Mouse (Mus musculus) intestine, embryonic 15.5 days (tissue): ENCODE data around the gene Angptl4. TPM values are rescaled to one million over a fixed set of nuclear protein-coding genes. Genes with fewer than 3 reads are reported as not detected.
"Not testable (repeated sequence)": the region's sequence is repeated elsewhere in the genome, so short reads cannot be mapped to it uniquely, and the experiment has no call there.

Source experiments
- ATAC-seq: fragments of 200-750 bp; cut with Nextera tagmentation; 2 replicates; pipeline ENCODE4 v1.8.0; 2017; ENCODE audit warnings: moderate TSS enrichment, moderate library complexity
- H3K27ac ChIP-seq: fragments of 300-500 bp; sonication (generic); 2 replicates; pipeline ENCODE4 v1.5.1; 2015; ENCODE audit warnings: mild to moderate bottlenecking, inconsistent platforms
- H3K27me3 ChIP-seq: fragments of 300-500 bp; sonication (generic); replicated peaks from 2 replicates; pipeline ENCODE4 v1.6.1; 2015; ENCODE audit warnings: inconsistent platforms
- H3K36me3 ChIP-seq: fragments of 300-500 bp; sonication (generic); 2 replicates; pipeline ENCODE4 v1.6.1; 2015; ENCODE audit warnings: inconsistent platforms
- H3K4me1 ChIP-seq: fragments of 300-500 bp; sonication (generic); replicated peaks from 2 replicates; pipeline ENCODE4 v1.6.1; 2015; ENCODE audit warnings: inconsistent platforms
- H3K4me2 ChIP-seq: fragments of 300-500 bp; sonication (generic); replicated peaks from 2 replicates; pipeline ENCODE4 v1.6.1; 2015; ENCODE audit warnings: mild to moderate bottlenecking, inconsistent platforms
- H3K4me3 ChIP-seq: fragments of 300-500 bp; sonication (generic); replicated peaks from 2 replicates; pipeline ENCODE4 v1.5.1; 2015; ENCODE audit warnings: inconsistent platforms
- H3K9ac ChIP-seq: fragments of 300-500 bp; sonication (generic); 2 replicates; pipeline ENCODE4 v1.6.1; 2015; ENCODE audit warnings: inconsistent platforms
- H3K9me3 ChIP-seq: fragments of 300-500 bp; sonication (generic); 2 replicates; pipeline ENCODE4 v1.6.1; 2016; ENCODE audit warnings: inconsistent platforms
- WGBS: fragments of 180-500 bp; shearing (Covaris S2); methylation state at CpG from one replicate; pipeline ENCODE4 v1.1.7; 2015; 5-methylcytosine and 5-hydroxymethylcytosine counted together
- polyA plus RNA-seq: library from polyadenylated mRNA; unstranded; fragments of >200 nt; fragmentation: Nextera tagmentation; extraction: Ambion mirVana; gene quantifications from 2 replicates; pipeline ENCODE4 v1.2.1, GENCODE M21; 2015

Gene Angptl4
- polyA plus RNA-seq, 1 experiment from 2014 or later, result 23.4 TPM

- Histone ChIP-seq H3K4me2 (no peak overlapping the region), H3K4me1 (peaks cover 11% of the 10 kb centered on the region; the same call in 1 of the 2 replicates), H3K9ac (no peak overlapping the region), H3K27ac (no peak overlapping the region), H3K9me3 (no peaks in the 10 kb centered on the region), H3K27me3 (no peaks in the 10 kb centered on the region), H3K36me3 (peaks cover 20% of the 10 kb centered on the region), H3K4me3 (no peak overlapping the region)
- ATAC-seq, result no peak
These were observed 30.4 kb downstream of the Angptl4 start for GRCm38 (mm10) chr17:33751181-33751580.

DNA sequence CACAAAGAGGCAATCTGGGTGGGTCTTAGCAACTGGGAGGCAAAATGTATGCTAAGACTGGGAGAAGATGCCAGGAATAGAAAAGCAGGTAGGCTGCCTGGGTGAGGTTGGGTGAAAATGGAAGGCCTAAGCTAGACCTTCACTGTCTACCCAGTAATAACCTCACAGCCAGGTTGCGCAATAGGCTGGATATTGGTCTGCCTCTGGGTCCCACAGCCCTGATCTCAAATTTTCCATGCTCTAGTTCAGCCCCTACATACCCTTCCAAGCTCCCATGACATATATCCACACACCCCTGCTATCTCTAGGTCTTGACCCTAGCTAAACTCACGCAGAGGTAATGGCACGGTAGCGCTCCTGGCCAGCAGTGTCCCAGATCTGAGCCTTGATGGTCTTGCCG is 32.2 kb downstream of the Angptl4 start:
- Histone ChIP-seq H3K36me3 (peaks cover 26% of the 10 kb centered on the region), H3K27ac (no peak overlapping the region), H3K9me3 (no peaks in the 10 kb centered on the region), H3K4me3 (no peak overlapping the region), H3K4me1 (no peaks in the 10 kb centered on the region), H3K9ac (no peak overlapping the region), H3K27me3 (no peaks in the 10 kb centered on the region), H3K4me2 (no peak overlapping the region)
- WGBS, result 92% methylated on average over 5 of the region's 5 CpGs
- no peak for ATAC-seq

DNA sequence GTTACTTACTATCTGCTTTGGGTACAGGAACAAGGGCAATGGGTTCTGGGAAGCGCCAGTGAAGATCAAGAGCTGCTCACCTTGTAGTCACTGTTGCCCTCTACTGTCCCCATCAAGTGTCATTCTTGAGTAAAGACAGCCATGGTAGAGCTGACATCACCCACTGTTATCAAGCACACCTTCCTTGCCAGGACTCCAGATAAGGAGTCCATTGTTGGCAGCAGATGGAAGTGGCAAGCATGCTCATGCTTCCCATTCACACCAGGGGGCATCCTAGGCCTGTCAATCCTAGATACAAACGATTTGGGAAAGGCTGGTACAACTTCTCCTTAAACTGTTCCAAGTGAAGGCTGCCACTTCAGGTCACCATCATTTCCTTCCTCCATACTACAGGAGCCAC is 35.6 kb downstream of the Angptl4 start:
- H3K27me3 ChIP-seq, result no peaks in the 10 kb centered on the region
- H3K27ac ChIP-seq, result no peak overlapping the region
- H3K4me1 ChIP-seq, result no peaks in the 10 kb centered on the region
- H3K4me3 ChIP-seq, result no peak overlapping the region
- no peaks in the 10 kb centered on the region for H3K9me3 ChIP-seq
- 68% methylated on average over 2 of the region's 2 CpGs for WGBS
- H3K36me3 ChIP-seq, result peaks cover 26% of the 10 kb centered on the region
- no peak overlapping the region for H3K9ac ChIP-seq
- ATAC-seq, result peak; percentile 62
- no peak overlapping the region for H3K4me2 ChIP-seq

DNA sequence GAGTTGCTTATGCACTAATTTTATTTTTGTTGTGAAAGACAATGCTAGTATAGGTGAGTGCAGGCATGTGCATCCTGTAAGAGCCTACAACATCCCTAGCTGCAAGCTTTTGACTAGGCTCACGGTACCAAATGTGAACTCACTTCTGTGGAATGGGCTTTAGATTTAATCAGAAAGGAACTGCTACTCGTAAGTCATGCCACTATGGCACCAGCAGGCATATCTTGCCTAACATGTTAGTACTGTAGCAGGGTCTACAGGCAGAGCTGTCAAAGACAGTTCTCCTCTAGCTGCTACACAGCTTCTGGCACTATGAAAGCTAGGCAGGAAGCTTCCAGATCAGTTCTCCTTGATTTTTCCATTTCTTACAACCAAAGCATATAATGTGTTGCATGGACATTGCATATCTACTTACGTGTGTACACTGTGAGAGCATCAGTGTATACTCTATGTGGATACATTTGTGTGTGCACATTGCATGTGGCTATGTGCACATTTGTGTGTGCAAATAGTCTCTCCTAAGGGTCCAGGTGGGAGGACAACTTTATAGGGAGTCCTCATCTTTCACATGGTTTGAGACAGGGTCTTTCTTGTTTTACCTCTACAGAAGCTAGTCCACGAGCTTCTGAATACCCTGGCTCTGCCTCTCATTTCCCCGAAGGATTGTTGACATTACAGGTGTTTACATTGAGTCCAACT is 36.8 kb downstream of the Angptl4 start:
- WGBS, result 68% methylated on average over 5 of the region's 5 CpGs

GRCm38 (mm10) chr17:33742420-33742819 is 39.2 kb downstream of the Angptl4 start:
- no peaks in the 10 kb centered on the region for H3K4me1 ChIP-seq
- no peak overlapping the region for H3K9ac ChIP-seq
- no peak overlapping the region for H3K4me2 ChIP-seq
- no peaks in the 10 kb centered on the region for H3K27me3 ChIP-seq
- peaks cover 8% of the 10 kb centered on the region; the same call in 1 of the 2 replicates for H3K36me3 ChIP-seq
- WGBS, result 86% methylated on average over 1 of the region's 1 CpGs
- no peak for ATAC-seq
- H3K4me3 ChIP-seq, result no peak overlapping the region
- H3K9me3 ChIP-seq, result no peaks in the 10 kb centered on the region
- no peak overlapping the region for H3K27ac ChIP-seq

More for the DNA sequence above, 36.8 kb downstream of the Angptl4 start:
- no peak for ATAC-seq
- no peak overlapping the region for H3K27ac ChIP-seq
- no peak overlapping the region for H3K4me2 ChIP-seq
- H3K9me3 ChIP-seq, result no peaks in the 10 kb centered on the region
- H3K4me3 ChIP-seq, result no peak overlapping the region
- no peaks in the 10 kb centered on the region for H3K27me3 ChIP-seq
- H3K4me1 ChIP-seq, result no peaks in the 10 kb centered on the region
- peaks cover 24% of the 10 kb centered on the region for H3K36me3 ChIP-seq
- no peak overlapping the region for H3K9ac ChIP-seq

DNA sequence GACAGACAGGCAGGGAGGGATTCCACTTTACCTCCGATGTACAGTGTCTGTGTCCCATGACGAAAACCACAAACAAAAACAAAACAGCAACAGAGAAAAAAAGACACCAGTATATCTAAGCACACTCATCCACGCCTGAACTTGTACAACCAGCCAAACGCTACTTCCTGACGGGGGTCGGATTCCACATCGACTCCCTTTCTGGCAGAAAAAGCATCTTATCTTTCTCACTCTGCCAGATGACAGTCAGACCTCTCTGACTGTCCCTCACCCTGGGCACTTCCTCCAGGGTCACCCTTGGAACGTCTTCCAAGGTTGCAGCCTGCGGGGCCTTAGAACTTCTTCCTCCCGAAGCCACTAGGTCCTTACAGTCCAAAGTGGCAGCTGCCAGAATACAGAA is 48.1 kb downstream of the Angptl4 start:
- not testable (repeated sequence) for H3K27me3 ChIP-seq, ATAC-seq, H3K36me3 ChIP-seq, H3K9ac ChIP-seq, H3K4me1 ChIP-seq, H3K27ac ChIP-seq, H3K4me3 ChIP-seq, H3K9me3 ChIP-seq, H3K4me2 ChIP-seq
- 75% methylated on average over 10 of the region's 10 CpGs for WGBS

DNA sequence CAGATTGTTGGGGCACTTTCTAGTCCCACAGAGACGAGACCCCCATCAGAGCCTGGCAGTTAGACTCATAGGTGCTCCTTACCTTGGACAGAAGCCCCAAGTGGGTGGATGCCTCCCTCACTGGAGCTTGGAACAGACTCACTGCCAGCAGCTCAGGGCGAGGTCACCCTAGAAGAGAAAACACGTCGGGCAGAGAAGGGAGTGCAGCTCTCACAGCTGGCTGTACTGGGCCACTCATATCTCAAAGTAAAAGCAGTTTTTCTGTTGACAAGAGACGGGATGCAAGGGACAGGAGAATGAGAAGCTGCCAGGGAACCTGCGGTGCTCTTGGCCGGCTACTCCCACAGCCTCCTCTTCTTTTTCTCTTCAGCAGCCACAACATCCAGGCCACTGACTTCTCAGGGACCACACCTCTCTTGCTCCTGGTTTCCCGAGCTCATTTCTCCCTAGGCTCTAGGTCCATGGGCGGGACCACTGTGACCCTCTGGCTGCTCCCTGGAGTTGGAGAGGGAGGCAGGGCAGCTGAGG is 49.0 kb downstream of the Angptl4 start:
- not testable (repeated sequence) for H3K9ac ChIP-seq, H3K4me1 ChIP-seq, H3K9me3 ChIP-seq, H3K27me3 ChIP-seq, ATAC-seq, H3K4me2 ChIP-seq, H3K27ac ChIP-seq, H3K4me3 ChIP-seq, H3K36me3 ChIP-seq
- 57% methylated on average over 9 of the region's 9 CpGs for WGBS

DNA sequence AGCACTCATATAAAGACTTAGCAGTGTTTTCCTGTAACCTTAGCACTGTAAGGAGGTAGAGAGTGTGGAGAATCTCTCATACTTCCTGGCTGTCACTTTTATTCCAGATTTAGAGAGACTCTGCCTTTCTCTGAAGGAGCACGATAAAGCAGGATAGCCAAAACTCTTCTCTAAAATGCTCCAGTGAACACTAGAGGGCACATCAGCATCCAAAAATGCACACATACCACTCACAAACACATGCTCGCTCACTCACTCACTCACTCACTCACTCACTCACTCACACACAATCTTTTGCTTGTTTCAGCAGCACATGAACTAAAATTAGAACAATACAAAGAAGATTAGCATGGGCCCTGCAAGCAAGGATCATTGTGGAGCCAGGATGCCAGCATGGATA is 52.4 kb downstream of the Angptl4 start:
- 69% methylated on average over 2 of the region's 2 CpGs for WGBS
- no peak for ATAC-seq
- no peaks in the 10 kb centered on the region for H3K36me3 ChIP-seq
- no peaks in the 10 kb centered on the region for H3K9me3 ChIP-seq
- H3K4me3 ChIP-seq, result no peak overlapping the region
- H3K4me1 ChIP-seq, result no peaks in the 10 kb centered on the region
- no peak overlapping the region for H3K27ac ChIP-seq
- no peaks in the 10 kb centered on the region for H3K27me3 ChIP-seq
- no peak overlapping the region for H3K4me2 ChIP-seq
- no peak overlapping the region for H3K9ac ChIP-seq

DNA sequence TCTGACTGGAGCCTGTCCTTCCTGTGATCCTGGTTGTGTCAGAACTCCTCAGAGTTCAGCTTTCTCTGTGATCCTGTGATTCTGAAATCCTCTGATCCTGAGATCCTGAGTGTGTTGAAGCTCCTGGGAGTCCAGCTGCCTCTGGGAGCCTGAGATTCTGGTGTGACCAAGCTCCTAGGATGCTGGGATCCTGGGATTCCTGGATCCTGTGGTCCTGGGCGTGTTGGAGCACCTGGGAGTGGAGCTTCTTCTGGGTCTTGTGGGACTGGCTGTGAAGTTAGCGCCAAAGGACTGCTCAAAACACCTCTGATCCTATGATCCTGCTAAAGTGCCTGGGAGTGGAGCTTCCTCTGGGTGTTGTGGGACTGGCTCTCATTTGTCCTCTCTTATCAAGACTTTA is 53.2 kb downstream of the Angptl4 start:
- WGBS, result 78% methylated on average over 2 of the region's 2 CpGs
- no peak for ATAC-seq

More for the DNA sequence above, 53.2 kb downstream of the Angptl4 start:
- Histone ChIP-seq H3K27me3 (no peaks in the 10 kb centered on the region), H3K9ac (no peak overlapping the region), H3K9me3 (no peaks in the 10 kb centered on the region), H3K4me2 (no peak overlapping the region), H3K36me3 (no peaks in the 10 kb centered on the region), H3K4me3 (no peak overlapping the region), H3K4me1 (no peaks in the 10 kb centered on the region), H3K27ac (no peak overlapping the region)

Other genes with a start within 250 kb of the Angptl4 start
- 3.8 and 3.9 TPM in 2 replicates for gene Myo1f, start 226.1 kb downstream of the Angptl4 start, polyA plus RNA-seq
- 37.0 and 37.7 TPM in 2 replicates for gene Zfp414, start 152.7 kb downstream of the Angptl4 start, polyA plus RNA-seq
- 0.53 and 0.90 TPM in 2 replicates for gene Pram1, start 143.8 kb downstream of the Angptl4 start, polyA plus RNA-seq
- gene Hnrnpm, start 95.0 kb downstream of the Angptl4 start, polyA plus RNA-seq, result 276 and 325 TPM in 2 replicates
- gene March2, start 63.2 kb downstream of the Angptl4 start, polyA plus RNA-seq, result 49.4 and 52.7 TPM in 2 replicates
- 206 and 218 TPM in 2 replicates for gene Rab11b, start 21.3 kb downstream of the Angptl4 start, polyA plus RNA-seq
- gene Kank3, start 28.7 kb upstream of the Angptl4 start, polyA plus RNA-seq, result 23.0 and 30.5 TPM in 2 replicates
- 1,025 and 1,054 TPM in 2 replicates for gene Rps28, start 42.7 kb upstream of the Angptl4 start, polyA plus RNA-seq
- gene Ndufa7, start 42.7 kb upstream of the Angptl4 start, polyA plus RNA-seq, result 492 and 540 TPM in 2 replicates
- gene Cd320, start 61.3 kb upstream of the Angptl4 start, polyA plus RNA-seq, result 53.3 and 61.3 TPM in 2 replicates
- gene Gm7029, start 92.0 kb upstream of the Angptl4 start, polyA plus RNA-seq, result not detected in 2 replicates
- gene Kifc1, start 108.8 kb upstream of the Angptl4 start, polyA plus RNA-seq, result 5.7 and 7.1 TPM in 2 replicates
- 0.18 and 0.21 TPM in 2 replicates for gene Platr17, start 123.3 kb upstream of the Angptl4 start, polyA plus RNA-seq
- 37.5 and 39.1 TPM in 2 replicates for gene Daxx, start 127.6 kb upstream of the Angptl4 start, polyA plus RNA-seq
- gene Tapbp, start 134.1 kb upstream of the Angptl4 start, polyA plus RNA-seq, result 35.6 and 39.3 TPM in 2 replicates
- gene Zbtb22, start 134.1 kb upstream of the Angptl4 start, polyA plus RNA-seq, result 14.4 and 16.2 TPM in 2 replicates
- gene Rgl2, start 147.7 kb upstream of the Angptl4 start, polyA plus RNA-seq, result 29.2 and 32.9 TPM in 2 replicates
- 153 and 159 TPM in 2 replicates for gene Pfdn6, start 158.5 kb upstream of the Angptl4 start, polyA plus RNA-seq
- 37.1 and 38.5 TPM in 2 replicates for gene Wdr46, start 158.8 kb upstream of the Angptl4 start, polyA plus RNA-seq
- 9.8 TPM in 2 replicates for gene B3galt4, start 169.7 kb upstream of the Angptl4 start, polyA plus RNA-seq
- gene Vps52, start 174.0 kb upstream of the Angptl4 start, polyA plus RNA-seq, result 44.0 and 47.4 TPM in 2 replicates
- 1,812 and 1,948 TPM in 2 replicates for gene Rps18, start 174.2 kb upstream of the Angptl4 start, polyA plus RNA-seq
- 190 and 264 TPM in 2 replicates for gene H2-K1, start 218.5 kb upstream of the Angptl4 start, polyA plus RNA-seq
- 16.8 and 18.2 TPM in 2 replicates for gene Ring1, start 242.8 kb upstream of the Angptl4 start, polyA plus RNA-seq
- gene H2-Ke6, start 246.2 kb upstream of the Angptl4 start, polyA plus RNA-seq, result 51.5 and 60.9 TPM in 2 replicates
- gene Slc39a7, start 249.9 kb upstream of the Angptl4 start, polyA plus RNA-seq, result 151 and 172 TPM in 2 replicates
- gene Rxrb, start 250.0 kb upstream of the Angptl4 start, polyA plus RNA-seq, result 41.8 and 45.0 TPM in 2 replicates